Mouse (Mus musculus): Measurements from ENCODE around the gene Pkig. TPM values are rescaled to one million over a fixed set of nuclear protein-coding genes. Genes with fewer than 3 reads are reported as not detected.

Gene Pkig
- polyA plus RNA-seq, 1 experiment from 2014 or later = 134 TPM

DNA sequence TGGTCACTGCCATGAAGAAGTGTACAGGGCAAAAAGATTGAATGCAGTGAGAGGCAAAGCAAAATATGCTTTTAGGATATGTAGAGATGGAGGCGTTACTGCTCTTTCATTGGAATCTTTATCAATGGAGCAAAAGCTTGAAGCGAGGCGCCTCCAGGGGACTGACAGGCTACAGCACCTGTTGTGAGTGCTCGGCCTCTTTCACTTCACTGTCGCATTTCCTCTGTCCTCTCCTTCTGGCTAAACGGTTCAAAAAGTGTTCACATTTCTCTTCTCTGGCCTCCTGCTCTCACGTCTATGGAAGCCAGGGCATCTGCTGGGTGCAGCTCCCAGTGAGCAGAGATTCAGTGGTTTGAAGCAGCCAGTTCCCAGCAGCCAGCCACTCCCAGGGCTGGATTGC, 44.2 kb downstream of the Pkig start:
- Histone ChIP-seq H3K9ac (no peak overlapping the region), H3K9me3 (replicated peaks) (no peaks in the 10 kb centered on the region), H3K27me3 (replicated peaks) (no peaks in the 10 kb centered on the region), H3K36me3 (peaks cover 24% of the 10 kb centered on the region), H3K4me2 (no peak overlapping the region; the same call in 1 of the 2 replicates), H3K27ac (peak overlapping the region; percentile 36), H3K4me1 (peaks cover 68% of the 10 kb centered on the region), H3K4me3 (no peak overlapping the region)
- WGBS (ENCODE audit: insufficient replicate concordance) = 60% methylated on average over 7 of the region's 7 CpGs
- ATAC-seq = no peak

DNA sequence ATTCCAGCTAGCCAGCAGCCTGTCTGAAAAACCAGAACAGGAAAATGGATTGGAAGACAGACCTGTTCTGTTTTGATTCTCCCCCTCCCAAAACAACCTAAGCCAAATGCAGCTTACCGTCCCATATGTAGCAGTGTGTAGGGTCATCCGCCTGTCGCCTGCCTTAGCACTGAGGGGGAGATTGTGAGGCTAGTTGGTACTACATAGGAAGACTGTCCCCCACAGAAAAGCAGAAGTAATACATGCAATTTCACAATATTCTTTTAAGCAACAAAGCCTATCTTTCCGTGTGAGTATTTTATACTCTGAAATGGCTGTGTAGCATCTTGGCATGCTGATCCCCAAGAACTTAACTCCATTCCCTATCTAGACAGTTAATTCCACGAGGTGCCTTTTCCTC, 44.7 kb downstream of the Pkig start:
- no peak overlapping the region for H3K4me2 ChIP-seq

DNA sequence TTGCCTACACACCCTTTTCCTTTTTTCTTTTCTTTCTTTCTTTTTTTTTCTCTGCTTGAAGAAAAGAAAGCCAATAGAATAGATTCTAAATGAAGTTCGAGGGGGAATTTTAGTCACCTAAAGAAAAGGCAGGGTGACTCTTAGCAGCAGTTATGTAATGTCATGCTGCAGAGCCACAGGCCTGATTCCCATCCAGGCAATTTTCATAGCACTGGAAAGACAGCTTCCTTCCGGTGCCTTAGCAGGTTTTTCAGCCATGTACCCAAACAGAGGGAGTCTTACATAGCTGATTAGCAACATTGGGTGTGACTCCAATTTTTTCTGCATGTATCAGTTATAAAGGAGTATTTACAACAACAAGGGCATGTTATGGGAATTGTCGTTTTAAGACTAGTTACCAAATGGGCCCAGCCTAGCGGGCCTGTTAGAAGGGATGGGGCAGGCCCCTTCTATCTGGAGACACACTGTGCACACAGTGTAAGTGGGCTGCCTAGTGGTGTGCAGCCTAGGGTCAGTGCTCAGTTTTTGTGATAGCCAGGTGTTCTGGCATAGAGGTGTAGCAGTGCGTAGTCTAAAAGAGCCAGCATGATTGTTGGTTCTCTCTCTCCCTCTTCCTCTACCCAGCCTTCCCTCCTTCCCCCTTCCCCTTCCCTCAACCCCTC, 45.5 kb downstream of the Pkig start:
- WGBS (ENCODE audit: insufficient replicate concordance) = 70% methylated on average over 5 of the region's 5 CpGs
- Histone ChIP-seq H3K27me3 (replicated peaks) (no peaks in the 10 kb centered on the region), H3K4me1 (peaks cover 68% of the 10 kb centered on the region), H3K4me3 (no peak overlapping the region), H3K36me3 (peaks cover 24% of the 10 kb centered on the region), H3K9ac (no peak overlapping the region), H3K9me3 (replicated peaks) (no peaks in the 10 kb centered on the region), H3K27ac (0 out of 2 replicates have a peak overlapping the region, but pooled peaks have one; percentile 12), H3K4me2 (no peak overlapping the region)
- ATAC-seq = 0 out of 2 replicates have a peak, but pooled peaks have one; percentile 22

More for the DNA sequence above, 44.7 kb downstream of the Pkig start:
- WGBS (ENCODE audit: insufficient replicate concordance) = 61% methylated on average over 5 of the region's 5 CpGs
- Histone ChIP-seq H3K9ac (no peak overlapping the region), H3K4me3 (no peak overlapping the region), H3K27me3 (replicated peaks) (no peaks in the 10 kb centered on the region), H3K9me3 (replicated peaks) (no peaks in the 10 kb centered on the region), H3K4me1 (peaks cover 68% of the 10 kb centered on the region), H3K27ac (peak overlapping the region; percentile 36), H3K36me3 (peaks cover 24% of the 10 kb centered on the region)
- no peak for ATAC-seq

DNA sequence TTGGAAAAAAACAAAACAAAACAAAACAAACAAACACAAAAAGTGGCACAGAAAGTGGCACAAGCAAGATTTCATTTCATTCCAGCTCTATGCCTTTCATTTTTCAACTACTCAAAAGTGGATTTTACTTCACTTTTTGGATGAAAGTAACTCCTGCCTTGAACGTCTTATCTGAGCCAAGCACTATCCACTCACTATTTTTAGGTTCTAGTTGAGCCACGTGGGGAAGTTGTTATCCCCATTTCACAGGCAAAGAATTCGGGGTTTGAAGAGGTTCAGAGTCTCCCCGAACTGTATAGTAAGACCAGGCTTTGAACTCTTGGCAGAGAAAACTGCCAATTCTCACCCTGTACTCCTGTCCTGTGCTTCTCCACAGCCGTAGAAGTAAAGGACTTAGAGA, 50.1 kb downstream of the Pkig start:
- ATAC-seq = peak; percentile 59; the same call in 1 of the 2 replicates
- Histone ChIP-seq H3K4me1 (peaks cover 66% of the 10 kb centered on the region), H3K36me3 (peaks cover 44% of the 10 kb centered on the region), H3K9ac (no peak overlapping the region), H3K4me2 (peak overlapping the region; percentile 15; the same call in 1 of the 2 replicates), H3K4me3 (no peak overlapping the region), H3K27me3 (replicated peaks) (no peaks in the 10 kb centered on the region), H3K9me3 (replicated peaks) (no peaks in the 10 kb centered on the region), H3K27ac (peak overlapping the region; percentile 12; the same call in 1 of the 2 replicates)
- 28% methylated on average over 5 of the region's 5 CpGs for WGBS (ENCODE audit: insufficient replicate concordance)

DNA sequence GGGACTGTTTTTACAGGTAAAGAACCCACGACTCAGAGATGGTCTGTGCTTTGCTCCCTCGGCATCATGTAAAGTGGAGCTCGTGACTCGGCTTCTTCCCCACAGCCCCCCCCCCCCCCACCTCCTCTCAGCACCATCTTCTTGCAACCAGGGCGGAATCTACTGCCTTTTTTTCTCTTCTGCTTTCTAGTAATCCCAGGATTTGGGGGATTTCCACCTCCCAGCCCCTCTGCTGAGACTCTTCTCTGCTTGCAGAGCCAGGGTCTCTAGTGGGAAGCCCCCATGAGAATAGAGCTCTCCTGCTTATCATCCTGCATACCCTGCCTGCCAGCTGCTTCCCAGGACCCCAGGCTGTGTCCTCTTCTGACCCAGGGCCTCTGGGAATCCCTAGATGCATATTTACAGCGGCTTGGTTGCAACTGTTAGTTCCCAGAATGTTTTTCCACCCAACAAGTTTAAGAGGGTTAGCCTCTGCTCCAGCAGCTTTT, 50.6 kb downstream of the Pkig start:
- peaks cover 42% of the 10 kb centered on the region for H3K36me3 ChIP-seq
- H3K9ac ChIP-seq = no peak overlapping the region
- no peak overlapping the region for H3K4me3 ChIP-seq
- H3K4me2 ChIP-seq = peak overlapping the region; percentile 15; the same call in 1 of the 2 replicates
- ATAC-seq = no peak
- H3K4me1 ChIP-seq = peaks cover 64% of the 10 kb centered on the region
- H3K27ac ChIP-seq = peak overlapping the region; percentile 12; the same call in 1 of the 2 replicates
- no peaks in the 10 kb centered on the region for H3K9me3 ChIP-seq (replicated peaks)
- 56% methylated on average over 6 of the region's 6 CpGs for whole genome bisulfite sequencing (ENCODE audit: insufficient replicate concordance)
- no peaks in the 10 kb centered on the region for H3K27me3 ChIP-seq (replicated peaks)

DNA sequence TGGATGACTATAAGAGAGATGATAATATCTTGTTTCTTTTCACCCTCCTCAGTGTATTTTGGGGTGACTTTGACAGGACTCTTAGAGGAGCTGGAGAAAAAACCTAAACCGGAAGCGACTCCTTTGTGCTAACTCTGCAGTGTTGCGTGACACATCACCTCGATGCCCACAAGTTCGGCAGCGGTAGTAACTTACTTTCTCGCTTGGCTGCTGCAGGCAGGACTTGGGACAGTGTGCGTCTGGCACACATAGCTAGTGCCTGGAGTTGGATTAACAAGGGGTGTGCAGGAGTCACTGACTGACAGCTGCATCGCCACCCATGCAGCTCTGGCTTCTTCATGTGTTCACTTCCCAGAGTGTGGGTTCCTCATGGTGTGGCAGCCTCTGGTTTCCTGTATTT, 51.8 kb downstream of the Pkig start:
- no peak for ATAC-seq
- Histone ChIP-seq H3K27ac (no peak overlapping the region), H3K4me1 (peaks cover 52% of the 10 kb centered on the region), H3K9ac (no peak overlapping the region), H3K9me3 (replicated peaks) (no peaks in the 10 kb centered on the region), H3K27me3 (replicated peaks) (no peaks in the 10 kb centered on the region), H3K4me2 (no peak overlapping the region), H3K36me3 (peaks cover 30% of the 10 kb centered on the region), H3K4me3 (no peak overlapping the region)
- WGBS (ENCODE audit: insufficient replicate concordance) = 88% methylated on average over 9 of the region's 9 CpGs

DNA sequence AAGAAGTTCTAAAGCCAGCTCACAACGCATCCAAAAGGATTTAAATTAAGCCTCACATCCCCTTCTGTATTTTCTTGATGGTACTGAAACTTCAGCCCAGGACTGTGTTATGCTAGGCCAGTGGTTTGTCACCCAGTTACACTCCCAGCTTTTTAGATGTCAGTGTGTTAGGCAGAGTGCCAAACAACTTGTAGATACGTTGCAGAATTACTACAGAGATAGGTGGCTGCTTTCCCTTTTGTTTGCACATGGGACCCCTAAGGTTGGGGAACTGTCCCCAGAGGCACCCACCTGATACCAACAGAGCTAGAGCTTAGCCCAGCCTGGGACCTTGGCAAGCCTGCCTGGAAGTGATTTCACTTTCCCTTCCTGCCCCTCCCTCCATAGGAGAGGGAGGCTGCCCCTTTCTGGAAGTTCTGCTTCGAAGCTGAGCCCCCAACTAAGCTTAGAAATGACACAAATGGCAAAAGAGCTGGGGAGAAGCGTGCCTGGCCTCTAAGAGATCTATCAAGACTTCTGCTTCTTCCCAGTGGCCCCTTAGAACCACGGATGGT, 52.5 kb downstream of the Pkig start:
- Histone ChIP-seq H3K9ac (peak overlapping the region; percentile 24; the same call in 1 of the 2 replicates), H3K36me3 (peaks cover 24% of the 10 kb centered on the region), H3K27ac (no peak overlapping the region), H3K4me3 (no peak overlapping the region), H3K4me2 (no peak overlapping the region), H3K9me3 (replicated peaks) (no peaks in the 10 kb centered on the region), H3K27me3 (replicated peaks) (no peaks in the 10 kb centered on the region), H3K4me1 (peaks cover 52% of the 10 kb centered on the region)
- no peak for ATAC-seq
- WGBS (ENCODE audit: insufficient replicate concordance) = 63% methylated on average over 5 of the region's 5 CpGs

DNA sequence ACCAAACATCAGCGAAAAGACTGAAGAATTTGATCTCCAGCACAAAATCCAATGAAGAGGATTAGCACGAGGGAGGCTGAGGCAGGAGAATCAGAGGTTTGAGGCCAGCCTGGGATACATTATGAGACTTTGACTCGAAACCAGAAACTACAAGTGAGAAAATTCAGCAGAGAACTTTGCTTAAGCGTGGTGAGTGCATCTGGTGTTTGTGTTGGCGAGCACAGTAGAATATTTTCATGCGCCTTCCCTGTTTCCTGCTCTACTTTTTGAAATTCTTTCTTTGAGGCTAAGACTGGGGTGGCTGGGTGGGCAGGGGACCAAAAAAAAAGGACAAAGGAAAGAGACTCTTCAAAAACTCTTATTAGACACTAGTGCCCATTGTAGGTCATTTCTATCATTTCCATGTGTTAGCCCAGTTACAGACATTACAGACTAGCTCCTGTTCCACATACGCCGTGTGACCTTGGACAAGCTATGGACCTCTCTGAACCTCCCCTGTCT, 53.2 kb downstream of the Pkig start:
- no peak overlapping the region for H3K27ac ChIP-seq
- no peak overlapping the region for H3K9ac ChIP-seq
- H3K36me3 ChIP-seq = peaks cover 20% of the 10 kb centered on the region
- no peak overlapping the region for H3K4me3 ChIP-seq
- ATAC-seq = no peak
- peaks cover 56% of the 10 kb centered on the region for H3K4me1 ChIP-seq
- 89% methylated on average over 8 of the region's 8 CpGs for whole genome bisulfite sequencing (ENCODE audit: insufficient replicate concordance)
- no peaks in the 10 kb centered on the region for H3K9me3 ChIP-seq (replicated peaks)
- no peaks in the 10 kb centered on the region for H3K27me3 ChIP-seq (replicated peaks)
- no peak overlapping the region for H3K4me2 ChIP-seq

DNA sequence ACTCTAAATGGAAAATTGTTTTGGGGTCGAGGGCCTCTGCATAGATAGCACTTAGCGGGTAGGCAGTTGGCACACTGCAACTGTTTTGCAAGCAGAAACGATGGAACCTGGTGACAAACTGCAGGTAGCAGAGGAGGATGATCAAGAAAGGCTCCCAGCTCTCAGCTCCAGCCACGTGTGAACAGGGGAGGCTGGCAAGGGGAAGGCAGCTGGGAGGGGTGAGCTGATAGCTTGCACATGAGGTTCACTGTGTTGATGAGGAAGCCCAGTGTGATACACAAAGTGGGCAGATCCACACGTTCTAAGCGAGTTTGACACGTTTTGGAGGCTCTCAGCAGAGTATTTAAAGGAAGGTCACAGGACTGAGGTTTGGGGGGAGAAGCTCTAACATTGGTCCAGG, 54.3 kb downstream of the Pkig start:
- peaks cover 61% of the 10 kb centered on the region for H3K4me1 ChIP-seq
- H3K27me3 ChIP-seq (replicated peaks) = no peaks in the 10 kb centered on the region
- H3K4me3 ChIP-seq = no peak overlapping the region
- peak overlapping the region; percentile 27; the same call in 1 of the 2 replicates for H3K27ac ChIP-seq
- 0 out of 2 replicates have a peak, but pooled peaks have one; percentile 35 for ATAC-seq
- H3K4me2 ChIP-seq = no peak overlapping the region
- H3K9me3 ChIP-seq (replicated peaks) = no peaks in the 10 kb centered on the region
- peaks cover 20% of the 10 kb centered on the region for H3K36me3 ChIP-seq
- 0 out of 2 replicates have a peak overlapping the region, but pooled peaks have one; percentile 5 for H3K9ac ChIP-seq
- 44% methylated on average over 7 of the region's 7 CpGs for WGBS (ENCODE audit: insufficient replicate concordance)

DNA sequence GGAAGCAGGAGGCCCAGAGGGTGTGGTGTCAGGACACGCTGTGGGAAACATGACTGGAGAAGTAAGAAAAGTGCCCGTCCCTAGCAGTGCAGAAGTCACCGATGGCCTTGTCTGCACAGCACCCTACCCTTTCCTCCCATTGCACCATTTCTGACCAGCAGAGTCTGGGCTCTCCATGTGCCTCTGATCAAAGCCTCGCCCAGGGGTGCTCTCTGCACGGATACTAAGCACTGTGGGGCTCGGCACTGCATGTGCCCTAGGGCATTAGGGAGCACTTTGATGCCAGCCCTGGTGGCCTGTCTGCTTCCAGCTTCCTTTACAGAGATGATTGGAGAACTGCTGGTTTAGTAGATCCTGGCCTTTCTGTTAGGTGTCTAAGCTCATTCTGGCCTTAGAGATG, 54.7 kb downstream of the Pkig start:
- Histone ChIP-seq H3K9ac (peak overlapping the region; percentile 5; the same call in 1 of the 2 replicates), H3K36me3 (peaks cover 20% of the 10 kb centered on the region), H3K4me1 (peaks cover 57% of the 10 kb centered on the region), H3K4me2 (no peak overlapping the region), H3K9me3 (replicated peaks) (no peaks in the 10 kb centered on the region), H3K4me3 (no peak overlapping the region), H3K27me3 (replicated peaks) (no peaks in the 10 kb centered on the region), H3K27ac (peak overlapping the region; percentile 27; the same call in 1 of the 2 replicates)
- ATAC-seq = peak; percentile 27; the same call in 1 of the 2 replicates
- WGBS (ENCODE audit: insufficient replicate concordance) = 75% methylated on average over 6 of the region's 6 CpGs

DNA sequence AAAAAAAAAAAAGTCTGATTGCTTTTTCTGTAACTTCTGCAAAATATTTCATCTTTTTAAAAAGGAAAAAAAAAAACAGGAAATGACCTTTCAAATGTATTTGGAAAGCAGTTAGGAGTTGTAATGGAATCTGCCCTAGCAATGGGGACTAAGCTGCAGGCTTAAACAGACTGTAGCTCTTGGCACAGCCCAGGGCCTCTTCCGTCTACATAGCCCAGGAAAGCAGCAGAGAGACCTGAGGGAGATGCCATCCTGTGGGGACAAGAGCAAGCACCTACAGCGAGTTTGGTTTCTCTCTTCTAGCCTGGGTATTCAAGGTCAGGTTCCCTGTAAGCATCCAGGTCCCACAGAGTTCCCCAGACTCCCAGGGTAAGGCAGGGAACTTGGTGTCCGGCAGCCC, 55.2 kb downstream of the Pkig start:
- 79% methylated on average over 3 of the region's 3 CpGs for WGBS (ENCODE audit: insufficient replicate concordance)
- H3K4me2 ChIP-seq = no peak overlapping the region
- ATAC-seq = no peak
- no peak overlapping the region for H3K27ac ChIP-seq
- no peaks in the 10 kb centered on the region for H3K9me3 ChIP-seq (replicated peaks)
- H3K4me1 ChIP-seq = peaks cover 52% of the 10 kb centered on the region
- H3K36me3 ChIP-seq = peaks cover 20% of the 10 kb centered on the region
- no peaks in the 10 kb centered on the region for H3K27me3 ChIP-seq (replicated peaks)
- H3K4me3 ChIP-seq = no peak overlapping the region
- no peak overlapping the region for H3K9ac ChIP-seq

DNA sequence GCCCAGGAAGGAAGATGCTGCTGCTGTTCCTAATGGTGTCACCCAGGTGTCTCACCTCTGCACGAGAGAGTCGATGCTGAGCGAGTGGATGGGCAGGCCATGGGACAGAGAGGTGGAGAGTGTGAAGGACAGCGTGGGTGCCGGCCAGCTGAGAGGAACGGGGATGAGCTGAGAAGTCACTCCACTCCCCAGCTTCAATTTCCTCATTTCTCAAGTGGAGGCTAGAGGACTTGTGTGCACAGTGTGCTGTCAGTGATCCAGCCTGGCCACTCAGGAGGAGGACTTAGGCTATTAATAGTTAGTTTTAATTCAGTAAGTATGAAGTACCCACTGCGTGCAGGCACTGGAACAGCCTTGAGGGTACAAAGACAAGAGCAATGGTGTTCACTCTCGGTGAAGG, 58.3 kb downstream of the Pkig start:
- H3K9ac ChIP-seq = no peak overlapping the region
- H3K36me3 ChIP-seq = peaks cover 13% of the 10 kb centered on the region
- no peak overlapping the region for H3K4me2 ChIP-seq
- no peak overlapping the region for H3K4me3 ChIP-seq
- H3K27me3 ChIP-seq (replicated peaks) = no peaks in the 10 kb centered on the region
- ATAC-seq = no peak
- H3K9me3 ChIP-seq (replicated peaks) = no peaks in the 10 kb centered on the region
- peaks cover 43% of the 10 kb centered on the region for H3K4me1 ChIP-seq
- WGBS (ENCODE audit: insufficient replicate concordance) = 72% methylated on average over 8 of the region's 8 CpGs
- no peak overlapping the region for H3K27ac ChIP-seq

Measured in liver, embryonic 12.5 days (tissue).